Mouse (Mus musculus): ENCODE results near the gene Cacna1i. TPM values are rescaled to one million over a fixed set of nuclear protein-coding genes. Genes with fewer than 3 reads are reported as not detected.

Cacna1i gene
- total RNA-seq (2017): not detected in 2 replicates

DNA sequence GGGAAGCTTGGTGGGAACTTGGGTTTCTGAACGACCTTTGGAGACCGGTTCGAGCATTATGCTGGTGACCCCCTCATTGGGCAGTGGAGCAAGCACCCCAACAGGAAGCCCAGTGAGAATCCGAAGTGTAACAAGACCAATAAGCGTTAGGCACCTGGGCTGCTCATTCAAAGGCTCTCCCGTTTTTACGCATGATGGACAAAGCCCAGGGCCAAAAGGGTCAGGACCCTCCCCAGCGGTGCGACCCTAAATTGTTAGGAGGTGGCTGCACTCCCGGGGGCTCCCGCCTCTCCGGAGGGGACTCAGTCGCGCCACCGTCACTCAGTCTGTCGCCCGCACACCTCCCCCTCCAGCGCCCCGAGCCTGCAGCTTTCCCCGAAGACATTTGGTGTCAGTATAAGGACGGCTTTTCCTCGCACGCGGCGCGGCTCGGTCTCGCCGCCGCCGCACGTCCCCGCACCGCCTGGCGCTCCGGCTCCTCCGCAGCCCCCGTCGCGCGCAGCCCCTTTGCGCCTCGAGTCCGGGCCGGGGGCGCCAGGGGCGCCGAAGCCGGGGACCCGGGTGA lies at the start of gene Cacna1i:
Gene Cacna1i, plus strand, starts transcription at position 388 of the 565 bp plus-strand sequence.
- no peak for ATAC-seq (replicated peaks; ENCODE audit: low read depth, poor library complexity, severe bottlenecking)

DNA sequence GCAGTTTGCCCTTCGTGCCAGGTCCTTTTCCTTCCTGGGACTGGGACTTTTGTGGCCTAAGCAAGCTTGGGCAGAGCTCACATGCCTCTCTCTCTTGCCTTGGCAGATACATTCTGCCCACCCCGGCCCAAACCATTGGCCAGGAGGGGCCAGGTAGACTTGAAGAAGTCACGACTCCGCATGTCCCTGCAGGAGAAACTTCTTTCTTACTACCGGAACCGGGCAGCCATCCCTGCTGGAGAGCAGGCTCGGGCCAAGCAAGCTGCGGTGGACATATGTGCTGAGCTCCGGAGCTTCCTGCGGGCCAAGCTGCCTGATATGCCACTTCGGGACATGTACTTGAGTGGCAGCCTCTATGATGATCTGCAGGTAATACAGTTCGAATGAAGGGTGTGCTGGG lies 38.9 kb upstream of the Cacna1i start:
- ATAC-seq (replicated peaks; ENCODE audit: low read depth, poor library complexity, severe bottlenecking): no peak

DNA sequence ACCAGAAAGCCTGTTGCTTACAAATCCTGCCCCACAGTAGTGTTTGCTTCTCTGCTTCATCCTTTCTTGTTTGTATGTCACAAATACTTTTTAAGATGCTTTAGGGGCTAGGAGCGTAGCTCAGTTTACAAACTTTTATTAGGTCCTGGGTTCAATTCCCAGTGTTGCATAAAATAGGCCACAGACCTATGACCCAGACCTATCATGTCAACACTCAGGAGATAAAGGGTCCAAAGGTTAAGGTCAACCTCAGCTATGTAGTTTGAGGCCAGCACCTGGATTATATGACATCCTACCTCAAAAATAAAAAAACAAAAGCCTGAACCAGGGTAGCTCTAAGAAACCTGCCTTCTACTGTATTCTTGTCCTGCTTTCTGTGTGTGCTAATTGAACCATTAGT lies 38.4 kb upstream of the Cacna1i start:
- ATAC-seq (replicated peaks; ENCODE audit: low read depth, poor library complexity, severe bottlenecking): no peak

DNA sequence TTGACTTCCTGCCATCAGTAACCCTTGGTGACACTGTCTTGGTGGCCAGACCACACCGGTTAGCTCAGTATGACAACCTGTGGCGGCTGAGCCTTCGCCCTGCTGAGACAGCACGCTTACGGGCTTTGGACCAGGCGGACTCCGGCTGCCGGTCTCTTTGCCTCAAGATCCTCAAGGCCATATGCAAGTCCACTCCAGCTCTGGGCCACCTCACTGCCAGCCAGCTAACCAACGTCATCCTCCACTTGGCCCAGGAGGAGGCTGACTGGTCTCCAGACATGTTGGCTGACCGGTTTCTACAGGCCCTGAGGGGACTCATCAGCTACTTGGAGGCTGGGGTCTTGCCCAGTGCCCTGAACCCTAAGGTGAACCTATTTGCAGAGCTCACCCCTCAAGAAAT lies 37.4 kb upstream of the Cacna1i start:
- no peak for ATAC-seq (replicated peaks; ENCODE audit: low read depth, poor library complexity, severe bottlenecking)

DNA sequence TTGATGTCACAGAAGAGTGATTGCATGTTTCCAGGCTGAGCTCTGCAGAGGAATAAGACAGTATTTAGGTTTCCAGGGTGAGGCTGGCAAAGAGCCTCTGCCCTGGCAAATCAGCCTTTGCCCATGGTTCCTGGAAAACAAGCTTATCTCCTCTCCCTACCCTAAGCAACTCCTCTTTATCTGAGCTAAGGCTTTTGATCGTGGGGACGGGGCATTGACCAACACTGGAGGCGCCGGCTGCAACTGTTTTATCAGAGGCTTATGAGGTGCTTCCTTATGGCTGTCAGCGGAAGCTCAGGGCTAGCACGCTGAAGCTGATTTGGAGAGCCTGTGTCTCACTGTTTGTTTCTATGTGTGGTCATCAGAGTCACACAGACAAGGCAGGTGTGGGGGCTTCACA lies 36.5 kb upstream of the Cacna1i start:
- no peak for ATAC-seq (replicated peaks; ENCODE audit: low read depth, poor library complexity, severe bottlenecking)

DNA sequence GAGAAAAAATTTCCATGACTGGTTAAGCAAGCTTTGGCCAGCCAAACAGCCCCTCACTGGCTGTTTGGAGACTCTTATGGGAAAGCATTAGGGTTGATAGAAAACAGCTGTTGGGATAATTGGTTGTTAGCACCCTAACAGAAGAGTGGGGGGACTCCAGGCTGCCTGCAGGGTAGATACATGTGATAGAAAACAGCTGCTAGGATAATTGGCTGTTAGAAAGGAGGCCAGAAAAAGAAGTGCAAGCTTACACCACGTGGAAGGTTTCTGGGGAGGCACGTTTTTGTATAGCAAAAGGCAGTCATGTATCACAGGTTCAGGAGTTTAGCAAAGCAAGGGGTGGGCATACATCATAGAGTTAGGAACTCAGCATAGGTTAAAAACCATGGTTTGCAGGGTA lies 33.5 kb upstream of the Cacna1i start:
- ATAC-seq (replicated peaks; ENCODE audit: low read depth, poor library complexity, severe bottlenecking): no peak

DNA sequence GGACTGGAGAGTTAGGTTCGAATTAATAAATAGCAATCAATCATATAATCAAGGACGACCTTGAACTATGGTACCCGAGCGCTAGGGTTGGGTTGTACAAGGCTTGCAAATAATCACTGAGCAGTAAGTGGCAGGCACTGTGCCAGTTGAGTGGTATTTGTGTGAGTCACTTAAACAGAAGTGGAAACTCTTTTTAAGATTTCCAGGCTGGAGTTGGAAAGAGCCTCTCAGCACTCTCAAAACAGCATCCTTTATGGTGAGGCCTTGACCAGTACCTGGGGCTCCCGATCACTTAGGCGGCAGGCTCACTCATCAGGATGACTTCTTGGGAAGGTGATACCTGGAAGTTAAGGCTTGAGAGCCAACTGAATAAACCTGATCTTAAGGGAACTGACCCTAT lies 32.8 kb upstream of the Cacna1i start:
- ATAC-seq (replicated peaks; ENCODE audit: low read depth, poor library complexity, severe bottlenecking): no peak

DNA sequence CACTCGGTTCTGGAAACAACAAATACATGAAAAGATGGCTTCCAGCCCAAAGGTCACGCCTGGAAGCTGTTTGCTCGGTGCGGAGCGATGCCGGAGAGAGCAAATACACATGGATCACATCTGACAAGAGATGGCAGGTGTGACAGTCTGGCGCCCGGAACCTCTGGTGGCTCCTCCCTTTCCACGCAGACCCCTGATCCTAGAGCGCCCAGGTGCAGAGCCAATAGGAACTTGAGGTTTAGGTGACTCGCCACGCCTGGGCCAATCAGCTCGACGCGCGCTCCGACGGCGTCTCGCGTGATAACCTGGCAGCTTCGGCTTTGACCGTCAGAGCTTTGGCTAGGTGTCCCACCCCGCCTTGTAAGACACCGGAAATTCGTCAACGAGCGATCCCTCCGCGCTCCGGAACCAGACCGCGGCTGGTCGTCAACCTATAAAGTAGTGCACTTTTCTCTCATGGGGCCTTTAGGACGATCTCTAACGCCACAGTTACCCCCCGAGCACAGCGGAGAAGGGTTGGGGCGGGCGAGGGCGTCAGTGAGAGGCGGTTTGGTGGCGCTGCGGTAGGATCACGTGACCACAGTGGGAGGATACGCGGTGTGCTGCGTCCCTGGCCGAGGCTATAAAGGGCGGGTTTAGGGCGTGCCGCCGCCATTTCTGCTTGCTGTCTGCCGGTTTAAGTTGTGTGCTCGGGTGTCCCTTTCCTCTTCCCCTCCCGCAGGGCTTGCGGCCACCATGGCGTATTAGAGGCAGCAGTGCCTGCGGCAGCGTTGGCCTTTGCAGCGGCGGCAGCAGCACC lies 32.0 kb upstream of the Cacna1i start, which contains the start of gene Atf4:
Gene Atf4, plus strand, starts transcription at position 338 of the 799 bp plus-strand sequence.
- ATAC-seq (replicated peaks; ENCODE audit: low read depth, poor library complexity, severe bottlenecking): peak; percentile 81

DNA sequence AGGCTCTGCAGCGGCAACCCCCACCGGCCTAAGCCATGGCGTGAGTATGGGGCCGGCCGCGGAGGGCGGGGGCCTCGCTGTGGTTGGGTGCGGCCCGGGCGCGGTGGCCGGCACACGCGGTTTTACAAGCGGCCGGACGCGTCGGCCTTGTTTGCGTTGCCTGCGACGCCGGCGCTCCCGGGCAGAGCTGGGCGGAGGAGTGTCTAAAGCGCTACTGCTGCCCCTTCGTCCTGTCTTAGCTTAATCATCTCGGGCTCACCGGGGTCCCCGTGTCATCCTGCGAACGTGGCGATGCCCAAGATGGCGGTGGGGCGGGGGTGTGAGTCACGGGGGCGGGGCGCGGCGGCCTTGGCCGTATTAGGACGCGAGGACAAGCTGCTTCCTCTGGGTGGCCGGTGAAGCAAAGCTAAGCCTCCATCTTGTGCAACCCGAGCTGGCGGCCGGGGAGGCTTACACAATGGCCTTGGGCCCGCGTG lies 31.4 kb upstream of the Cacna1i start:
- peak; percentile 20 for ATAC-seq (replicated peaks; ENCODE audit: low read depth, poor library complexity, severe bottlenecking)

DNA sequence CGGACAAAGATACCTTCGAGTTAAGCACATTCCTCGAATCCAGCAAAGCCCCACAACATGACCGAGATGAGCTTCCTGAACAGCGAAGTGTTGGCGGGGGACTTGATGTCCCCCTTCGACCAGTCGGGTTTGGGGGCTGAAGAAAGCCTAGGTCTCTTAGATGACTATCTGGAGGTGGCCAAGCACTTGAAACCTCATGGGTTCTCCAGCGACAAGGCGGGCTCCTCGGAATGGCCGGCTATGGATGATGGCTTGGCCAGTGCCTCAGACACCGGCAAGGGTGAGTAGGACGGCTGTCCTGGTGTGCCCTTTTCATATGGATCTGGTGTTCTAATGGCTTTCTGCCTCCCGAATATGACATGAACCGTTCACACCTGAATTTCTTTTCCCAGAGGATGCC lies 30.8 kb upstream of the Cacna1i start:
- ATAC-seq (replicated peaks; ENCODE audit: low read depth, poor library complexity, severe bottlenecking): no peak

DNA sequence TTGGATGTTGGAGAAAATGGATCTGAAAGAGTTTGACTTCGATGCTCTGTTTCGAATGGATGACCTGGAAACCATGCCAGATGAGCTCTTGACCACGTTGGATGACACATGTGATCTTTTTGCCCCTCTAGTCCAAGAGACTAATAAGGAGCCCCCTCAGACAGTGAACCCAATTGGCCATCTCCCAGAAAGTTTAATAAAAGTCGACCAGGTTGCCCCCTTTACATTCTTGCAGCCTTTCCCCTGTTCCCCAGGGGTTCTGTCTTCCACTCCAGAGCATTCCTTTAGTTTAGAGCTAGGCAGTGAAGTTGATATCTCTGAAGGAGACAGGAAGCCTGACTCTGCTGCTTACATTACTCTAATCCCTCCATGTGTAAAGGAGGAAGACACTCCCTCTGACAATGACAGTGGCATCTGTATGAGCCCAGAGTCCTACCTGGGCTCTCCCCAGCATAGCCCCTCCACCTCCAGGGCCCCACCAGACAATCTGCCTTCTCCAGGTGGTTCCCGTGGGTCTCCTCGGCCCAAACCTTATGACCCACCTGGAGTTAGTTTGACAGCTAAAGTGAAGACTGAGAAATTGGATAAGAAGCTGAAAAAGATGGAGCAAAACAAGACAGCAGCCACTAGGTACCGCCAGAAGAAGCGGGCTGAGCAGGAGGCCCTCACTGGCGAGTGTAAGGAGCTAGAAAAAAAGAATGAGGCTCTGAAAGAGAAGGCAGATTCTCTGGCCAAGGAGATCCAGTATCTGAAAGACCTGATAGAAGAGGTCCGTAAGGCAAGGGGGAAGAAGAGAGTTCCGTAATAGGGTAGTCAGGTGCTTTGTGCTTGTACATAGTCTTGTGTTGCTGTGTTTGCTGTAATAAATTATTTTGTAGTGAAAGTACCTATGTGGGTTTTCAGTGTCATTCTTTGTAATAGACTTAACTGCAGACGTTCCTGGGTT lies 30.1 kb upstream of the Cacna1i start:
- ATAC-seq (replicated peaks; ENCODE audit: low read depth, poor library complexity, severe bottlenecking): no peak

DNA sequence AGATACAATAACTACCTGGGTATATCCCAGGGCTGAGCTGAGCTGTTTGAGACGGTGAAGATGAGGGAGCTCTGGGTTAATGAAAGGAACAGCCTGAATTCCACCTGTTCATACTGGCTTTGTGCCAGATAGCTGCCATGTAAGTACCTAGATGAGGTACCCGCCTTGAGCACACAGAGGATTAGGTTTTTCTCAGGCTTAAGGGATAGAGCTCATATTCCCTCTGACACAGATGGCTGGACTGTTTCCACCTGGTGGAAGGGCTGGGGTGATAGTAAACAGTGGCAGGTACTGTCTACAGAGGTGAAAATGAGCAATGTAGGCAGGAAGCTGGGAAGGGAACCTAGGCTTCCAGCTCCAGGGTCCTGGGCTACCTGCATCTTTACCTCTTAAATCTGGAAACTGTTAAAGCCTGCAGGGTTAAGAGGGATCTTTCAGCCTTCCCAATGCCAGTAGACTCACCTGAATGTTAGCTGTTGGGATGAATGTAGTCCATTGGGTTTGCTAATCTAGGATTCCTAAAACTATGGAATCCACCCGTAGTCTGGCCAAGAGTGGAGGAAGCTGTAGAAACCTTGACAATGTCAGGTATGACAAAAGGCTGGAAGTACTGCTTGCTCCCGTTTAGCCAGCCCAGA lies 29.3 kb upstream of the Cacna1i start:
- no peak for ATAC-seq (replicated peaks; ENCODE audit: low read depth, poor library complexity, severe bottlenecking)

DNA sequence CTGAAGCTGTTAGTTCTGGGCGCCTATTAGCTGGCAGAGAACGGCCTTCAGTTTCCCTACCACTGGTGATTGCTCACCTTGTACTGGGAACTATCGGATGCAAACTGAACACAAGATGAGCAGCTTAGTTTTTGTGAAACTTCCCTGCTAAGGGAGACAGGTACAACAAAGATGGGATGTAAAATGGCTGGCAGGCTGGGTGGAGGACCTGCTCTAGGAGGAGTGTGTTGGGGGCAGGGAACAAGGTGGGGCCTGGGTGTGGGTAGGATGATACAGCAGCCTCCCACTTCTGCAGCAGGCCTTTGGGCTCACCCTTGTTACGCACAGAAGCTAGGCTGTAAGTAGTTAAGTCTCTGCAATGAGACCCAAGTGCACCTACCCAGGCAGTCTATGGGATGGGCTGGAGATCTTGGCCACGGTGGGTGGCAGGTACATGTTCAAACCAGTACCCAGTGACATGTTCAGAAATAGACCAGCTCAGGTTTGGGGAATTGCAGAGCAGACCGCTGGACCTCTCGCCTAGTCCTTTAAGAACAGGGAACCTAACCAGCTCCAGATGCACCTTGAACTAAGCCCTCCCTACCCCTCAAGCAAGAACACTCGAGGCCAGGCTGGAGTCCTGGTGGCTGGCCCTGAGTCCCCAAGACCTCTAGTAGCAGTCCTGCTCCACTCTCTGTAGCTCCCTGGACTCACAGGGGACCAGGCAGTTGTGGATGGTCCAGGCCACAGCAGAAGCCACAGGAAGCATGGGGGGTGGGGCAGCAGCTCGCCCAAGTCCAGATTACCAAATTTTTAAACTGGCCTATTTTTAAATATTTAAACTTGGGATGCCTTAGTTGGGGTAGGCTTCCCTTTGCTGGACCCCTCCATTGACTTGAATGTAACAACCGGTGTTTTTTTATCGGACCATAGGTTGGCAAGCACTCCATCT lies 28.5 kb upstream of the Cacna1i start:
- ATAC-seq (replicated peaks; ENCODE audit: low read depth, poor library complexity, severe bottlenecking): no peak

DNA sequence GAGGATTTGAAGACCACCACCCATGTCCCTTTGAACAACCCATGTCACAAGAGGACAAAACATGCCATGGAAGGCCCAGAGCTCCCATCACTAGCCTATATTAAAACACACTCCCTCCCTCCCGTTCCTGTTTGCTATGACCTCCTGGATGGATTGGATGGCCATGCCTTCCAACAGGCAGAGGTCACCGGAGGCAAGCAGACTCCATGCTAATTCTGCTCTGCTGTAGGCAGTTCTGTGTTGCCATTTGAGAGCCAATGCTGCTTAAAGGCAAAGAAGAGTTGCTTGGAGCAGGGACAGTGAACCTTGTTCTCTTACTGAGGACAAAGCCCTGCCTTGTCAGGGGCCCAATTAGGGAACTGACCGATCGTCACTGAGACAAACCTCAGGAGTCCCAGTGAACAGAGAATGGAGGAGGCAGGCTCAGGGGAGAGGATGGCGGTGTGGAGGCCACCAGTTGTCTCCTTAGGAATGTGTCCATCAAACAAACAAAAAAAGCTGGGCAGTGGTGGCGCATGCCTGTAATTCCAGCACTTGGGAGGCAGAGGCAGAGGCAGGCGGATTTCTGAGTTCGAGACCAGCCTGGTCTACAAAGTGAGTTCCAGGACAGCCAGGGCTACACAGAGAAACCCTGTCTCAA lies 27.5 kb upstream of the Cacna1i start:
- no peak for ATAC-seq (replicated peaks; ENCODE audit: low read depth, poor library complexity, severe bottlenecking)

DNA sequence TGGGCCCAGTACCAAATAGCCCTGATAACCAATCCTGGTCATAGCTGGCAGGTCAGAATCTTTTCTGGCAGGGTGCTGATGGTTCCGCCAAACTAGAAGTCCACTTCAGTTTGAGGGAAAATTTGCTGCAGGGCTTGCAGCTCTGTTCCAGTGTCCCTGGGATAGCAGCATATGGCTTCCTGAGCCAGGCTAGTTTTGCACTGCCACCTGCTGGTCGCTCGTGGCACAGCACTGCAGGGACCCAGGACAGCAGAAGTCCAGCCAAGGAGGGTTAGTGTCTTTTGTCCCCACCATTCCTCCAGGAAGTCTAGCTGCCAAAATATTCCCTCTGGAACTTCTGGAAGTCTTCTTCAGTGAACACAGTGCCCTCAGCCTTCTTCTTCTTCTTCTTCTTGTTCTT lies 26.4 kb upstream of the Cacna1i start:
- no peak; the same call in 1 of the 2 replicates for ATAC-seq (replicated peaks; ENCODE audit: low read depth, poor library complexity, severe bottlenecking)

DNA sequence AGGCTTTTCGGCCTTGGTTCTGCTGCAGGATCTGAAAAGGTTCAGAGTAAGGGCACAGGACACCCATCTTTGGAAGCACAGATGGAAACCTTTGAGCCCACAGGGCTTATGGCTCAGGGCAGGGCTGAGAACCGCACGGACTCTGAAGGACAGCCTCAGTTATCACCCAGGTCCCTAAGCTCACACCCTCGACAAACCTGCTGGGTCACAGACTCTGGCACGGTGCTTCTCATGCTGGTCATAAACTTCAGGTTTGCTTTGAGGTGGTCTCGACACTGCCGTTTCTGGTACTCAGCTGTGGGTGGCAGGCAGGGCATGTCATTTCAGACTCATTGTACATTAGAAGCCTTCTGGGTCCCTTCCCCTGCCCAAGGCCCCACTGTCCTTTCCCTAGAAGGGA lies 25.9 kb upstream of the Cacna1i start:
- no peak for ATAC-seq (replicated peaks; ENCODE audit: low read depth, poor library complexity, severe bottlenecking)

DNA sequence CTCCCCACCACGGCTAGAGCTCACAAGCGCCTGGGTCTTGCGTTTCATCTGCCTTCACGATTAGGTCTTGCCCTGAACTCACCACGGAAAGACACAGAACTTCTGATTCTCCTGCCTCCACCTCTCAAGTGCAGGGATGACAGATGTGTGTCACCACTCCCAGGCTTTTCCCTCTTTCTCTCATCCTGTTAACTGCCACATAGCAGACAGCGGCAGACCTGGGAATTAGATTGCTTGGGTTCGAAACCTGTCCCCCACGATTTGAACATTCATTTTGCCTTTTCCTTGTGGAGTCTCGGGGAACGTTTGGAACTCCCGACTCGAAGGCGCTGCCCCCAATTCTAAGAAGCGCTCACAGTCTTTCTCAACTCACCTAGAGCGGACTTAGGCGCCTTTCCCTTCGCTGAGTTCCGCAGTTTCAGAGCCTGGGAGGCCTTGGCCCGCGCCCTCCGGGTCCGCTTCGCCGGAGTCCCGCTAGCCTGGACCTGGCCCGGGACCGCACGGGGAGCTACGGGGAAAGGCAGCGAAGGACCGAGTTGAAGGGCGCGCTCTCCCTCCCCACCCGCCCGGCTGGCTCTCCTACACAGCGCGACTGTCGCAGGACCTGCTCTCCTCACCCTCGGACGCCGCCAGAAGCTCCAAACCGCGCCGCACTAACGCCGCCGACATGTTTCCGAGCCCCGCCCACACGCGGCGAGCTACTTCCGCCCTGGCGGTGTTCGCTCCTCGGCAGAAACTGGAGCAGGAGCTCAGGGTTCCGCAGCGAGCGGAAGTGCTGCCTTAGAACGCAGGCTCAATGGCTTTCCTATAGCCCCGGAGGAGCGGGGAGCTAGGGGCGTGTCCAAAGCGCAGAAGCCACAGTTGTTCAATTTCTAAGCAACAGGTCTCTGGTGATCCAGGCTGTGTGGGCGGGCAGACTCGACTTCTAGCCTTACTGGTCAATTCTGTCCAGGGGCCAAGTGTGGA lies 23.1 kb upstream of the Cacna1i start, which contains the start of gene Rps19bp1:
Gene Rps19bp1, minus strand, starts transcription at position 706 of the 966 bp plus-strand sequence.
- ATAC-seq (replicated peaks; ENCODE audit: low read depth, poor library complexity, severe bottlenecking): peak; percentile 96
